Mouse (Mus musculus) limb, embryonic 15.5 days (tissue): ENCODE results near the gene Iqcf3. TPM values are rescaled to one million over a fixed set of nuclear protein-coding genes. Genes with fewer than 3 reads are reported as not detected.

Source experiments
- ATAC-seq: fragments of 200-750 bp; cut with Nextera tagmentation; 2 replicates; pipeline ENCODE4 v1.8.0; 2017; ENCODE audit warnings: low read depth, moderate TSS enrichment; ENCODE audit not compliant: insufficient number of reproducible peaks, low FRiP score, low TSS enrichment
- H3K27ac ChIP-seq: fragments of 300-500 bp; sonication (generic); 2 replicates; pipeline ENCODE4 v1.5.1; 2015; ENCODE audit warnings: moderate library complexity, mild to moderate bottlenecking, inconsistent platforms
- H3K27me3 ChIP-seq: fragments of 300-500 bp; sonication (generic); 2 replicates; pipeline ENCODE4 v1.6.1; 2015; ENCODE audit warnings: inconsistent platforms
- H3K36me3 ChIP-seq: fragments of 300-500 bp; sonication (generic); 2 replicates; pipeline ENCODE4 v1.6.1; 2015; ENCODE audit warnings: inconsistent platforms
- H3K4me1 ChIP-seq: fragments of 300-500 bp; sonication (generic); 2 replicates; pipeline ENCODE4 v1.6.1; 2015; ENCODE audit warnings: inconsistent platforms
- H3K4me2 ChIP-seq: fragments of 300-500 bp; sonication (generic); 2 replicates; pipeline ENCODE4 v1.6.1; 2015; ENCODE audit warnings: mild to moderate bottlenecking, inconsistent platforms
- H3K4me3 ChIP-seq: fragments of 300-500 bp; sonication (generic); 2 replicates; pipeline ENCODE4 v1.5.1; 2015; ENCODE audit warnings: mild to moderate bottlenecking, inconsistent platforms
- H3K9ac ChIP-seq: fragments of 300-500 bp; sonication (generic); 2 replicates; pipeline ENCODE4 v1.6.1; 2015; ENCODE audit warnings: inconsistent platforms
- H3K9me3 ChIP-seq: fragments of 300-500 bp; sonication (generic); 2 replicates; pipeline ENCODE4 v1.6.1; 2016; ENCODE audit warnings: inconsistent platforms
- WGBS: fragments of 180-500 bp; shearing (Covaris S2); methylation state at CpG from one replicate; pipeline ENCODE4 v1.1.7; 2015; 5-methylcytosine and 5-hydroxymethylcytosine counted together
- polyA plus RNA-seq: library from polyadenylated mRNA; unstranded; fragments of >200 nt; fragmentation: Nextera tagmentation; extraction: Ambion mirVana; gene quantifications from 2 replicates; pipeline ENCODE4 v1.2.1, GENCODE M21; 2015

Gene Iqcf3
- polyA plus RNA-seq, 1 experiment from 2014 or later, result not detected

- Histone ChIP-seq H3K4me2 (no peak overlapping the region), H3K9ac (no peak overlapping the region), H3K36me3 (peaks cover 40% of the 10 kb centered on the region), H3K27ac (no peak overlapping the region), H3K4me3 (no peak overlapping the region), H3K4me1 (peaks cover 53% of the 10 kb centered on the region), H3K9me3 (no peaks in the 10 kb centered on the region), H3K27me3 (0 out of 2 replicates have a peak, but pooled peaks cover 5% of the 10 kb centered on the region)
- WGBS, result 73% methylated on average over 18 of the region's 18 CpGs
- ATAC-seq, result no peak
These were observed 100.9 kb downstream of the Iqcf3 start for GRCm38 (mm10) chr9:106460401-106461025.

GRCm38 (mm10) chr9:106459946-106460345 lies 101.5 kb downstream of the Iqcf3 start:
- H3K36me3 ChIP-seq, result peaks cover 40% of the 10 kb centered on the region
- WGBS, result 80% methylated on average over 15 of the region's 15 CpGs
- no peak overlapping the region for H3K4me2 ChIP-seq
- H3K4me1 ChIP-seq, result peaks cover 53% of the 10 kb centered on the region
- 0 out of 2 replicates have a peak, but pooled peaks cover 5% of the 10 kb centered on the region for H3K27me3 ChIP-seq
- H3K9ac ChIP-seq, result no peak overlapping the region
- ATAC-seq, result no peak
- H3K4me3 ChIP-seq, result no peak overlapping the region
- no peak overlapping the region for H3K27ac ChIP-seq
- no peaks in the 10 kb centered on the region for H3K9me3 ChIP-seq

GRCm38 (mm10) chr9:106457920-106458319 lies 103.5 kb downstream of the Iqcf3 start:
- no peak for ATAC-seq
- no peak overlapping the region for H3K27ac ChIP-seq
- WGBS, result 74% methylated on average over 5 of the region's 5 CpGs
- no peak overlapping the region for H3K4me2 ChIP-seq
- no peak overlapping the region for H3K4me3 ChIP-seq
- peaks cover 32% of the 10 kb centered on the region for H3K36me3 ChIP-seq
- H3K9me3 ChIP-seq, result no peaks in the 10 kb centered on the region
- H3K9ac ChIP-seq, result no peak overlapping the region
- no peaks in the 10 kb centered on the region for H3K27me3 ChIP-seq
- peaks cover 56% of the 10 kb centered on the region for H3K4me1 ChIP-seq

GRCm38 (mm10) chr9:106457163-106457559 lies 104.3 kb downstream of the Iqcf3 start:
- WGBS, result 50% methylated on average over 9 of the region's 9 CpGs
- H3K36me3 ChIP-seq, result peaks cover 26% of the 10 kb centered on the region
- H3K9ac ChIP-seq, result no peak overlapping the region
- no peaks in the 10 kb centered on the region for H3K27me3 ChIP-seq
- 0 out of 2 replicates have a peak overlapping the region, but pooled peaks have one; percentile 2 for H3K4me3 ChIP-seq
- ATAC-seq, result no peak
- peak overlapping the region; percentile 38; the same call in 1 of the 2 replicates for H3K27ac ChIP-seq
- H3K9me3 ChIP-seq, result no peaks in the 10 kb centered on the region
- peak overlapping the region; percentile 94; the same call in 1 of the 2 replicates for H3K4me2 ChIP-seq
- H3K4me1 ChIP-seq, result peaks cover 64% of the 10 kb centered on the region

- H3K27me3 ChIP-seq, result no peaks in the 10 kb centered on the region
- peak overlapping the region; percentile 94; the same call in 1 of the 2 replicates for H3K4me2 ChIP-seq
- WGBS, result 42% methylated on average over 15 of the region's 15 CpGs
- H3K9me3 ChIP-seq, result no peaks in the 10 kb centered on the region
- H3K36me3 ChIP-seq, result peaks cover 20% of the 10 kb centered on the region
- H3K4me3 ChIP-seq, result peak overlapping the region; percentile 2; the same call in 1 of the 2 replicates
- ATAC-seq, result no peak
- peaks cover 70% of the 10 kb centered on the region for H3K4me1 ChIP-seq
- no peak overlapping the region for H3K9ac ChIP-seq
- H3K27ac ChIP-seq, result peak overlapping the region; percentile 89
These were observed 104.9 kb downstream of the Iqcf3 start for GRCm38 (mm10) chr9:106456325-106457162.

- no peaks in the 10 kb centered on the region for H3K9me3 ChIP-seq
- WGBS, result 5% methylated on average over 17 of the region's 17 CpGs
- no peak for ATAC-seq
- H3K4me1 ChIP-seq, result peaks cover 82% of the 10 kb centered on the region
- H3K4me3 ChIP-seq, result peak overlapping the region; percentile 72
- peaks cover 8% of the 10 kb centered on the region; the same call in 1 of the 2 replicates for H3K36me3 ChIP-seq
- peak overlapping the region; percentile 67 for H3K9ac ChIP-seq
- H3K27me3 ChIP-seq, result no peaks in the 10 kb centered on the region
- peak overlapping the region; percentile 89 for H3K27ac ChIP-seq
- H3K4me2 ChIP-seq, result peak overlapping the region; percentile 94
These were observed 106.3 kb downstream of the Iqcf3 start for GRCm38 (mm10) chr9:106454888-106455681.

GRCm38 (mm10) chr9:106454071-106454761 lies 107.2 kb downstream of the Iqcf3 start:
- Histone ChIP-seq H3K4me3 (peak overlapping the region; percentile 72), H3K27ac (peak overlapping the region; percentile 89), H3K4me1 (peaks cover 85% of the 10 kb centered on the region), H3K9ac (peak overlapping the region; percentile 67), H3K9me3 (no peaks in the 10 kb centered on the region), H3K4me2 (peak overlapping the region; percentile 94), H3K27me3 (no peaks in the 10 kb centered on the region), H3K36me3 (0 out of 2 replicates have a peak, but pooled peaks cover 3% of the 10 kb centered on the region)
- WGBS, result under 1% methylated on average over 20 of the region's 20 CpGs
- ATAC-seq, result peak; percentile 9; the same call in 1 of the 2 replicates

- peak within 1 kb of the TSS; percentile 89 for H3K27ac ChIP-seq
- peak; percentile 69 for ATAC-seq
- H3K4me1 ChIP-seq, result peaks cover 89% of the 10 kb centered on the region
- peak within 1 kb of the TSS; percentile 67 for H3K9ac ChIP-seq
- H3K9me3 ChIP-seq, result no peaks in the 10 kb centered on the region
- peak within 1 kb of the TSS; percentile 72 for H3K4me3 ChIP-seq
- no peaks in the 10 kb centered on the region for H3K27me3 ChIP-seq
- 0 out of 2 replicates have a peak, but pooled peaks cover 2% of the 10 kb centered on the region for H3K36me3 ChIP-seq
- H3K4me2 ChIP-seq, result peak within 1 kb of the TSS; percentile 94
- WGBS, result 1% methylated on average over 30 of the region's 74 CpGs
These were observed 108.0 kb downstream of the Iqcf3 start, which contains the start of gene Pcbp4 for GRCm38 (mm10) chr9:106453271-106454070. Gene Pcbp4 (plus strand): TSS chr9:106453291.
